Mouse (Mus musculus): ENCODE data around the gene Cct3. TPM values are rescaled to one million over a fixed set of nuclear protein-coding genes. Genes with fewer than 3 reads are reported as not detected.
A peak's percentile ranks its signal among the peaks of the same experiment; 100 is the strongest.
"Not testable (repeated sequence)": the region's sequence is repeated elsewhere in the genome, so short reads cannot be mapped to it uniquely, and the experiment has no call there.

Gene Cct3
- total RNA-seq, 2 experiments from 2014 or later = 168 to 170 TPM

DNA sequence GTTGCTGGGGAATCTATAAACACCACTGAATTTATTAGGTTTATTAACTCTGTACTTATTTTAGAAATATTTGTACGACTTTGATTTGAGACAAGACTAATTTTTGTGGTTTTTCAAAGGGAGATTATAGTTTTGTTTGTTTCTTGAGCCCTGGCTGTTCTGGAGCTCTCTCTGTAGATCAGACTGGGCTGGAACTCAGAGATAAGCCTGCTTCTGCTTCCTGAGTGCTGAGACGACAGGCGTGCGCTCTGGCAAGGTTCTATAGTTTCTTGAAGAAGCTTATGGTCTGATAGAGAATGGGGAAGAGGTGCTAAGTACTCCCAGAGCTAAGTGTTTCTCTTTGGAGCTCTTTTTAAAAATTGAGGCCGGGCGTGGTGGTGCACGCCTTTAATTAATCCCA lies 41.4 kb downstream of the Cct3 start:
- no peak for TF ChIP-seq CTCF (IDR thresholded peaks at IDR 0.05)
- DNase-seq (ENCODE audit: extremely low spot score in 1 of 2, low spot score in 2 of 2) = no peak

GRCm38 (mm10) chr3:88339006-88339405 lies 42.1 kb downstream of the Cct3 start:
- TF ChIP-seq CTCF (IDR thresholded peaks at IDR 0.05) = no peak
- intact Hi-C loops (cut with DNase I) = loop anchor here (5.0 kb wide), 2 partner anchors 128 to 147 kb away; no protein-coding TSS in a partner anchor
- H3K27ac ChIP-seq = no peak overlapping the region
- no peak overlapping the region for H3K4me3 ChIP-seq
- no peak for DNase-seq (ENCODE audit: extremely low spot score in 1 of 2, low spot score in 2 of 2)

More for the DNA sequence above, 41.4 kb downstream of the Cct3 start:
- H3K4me3 ChIP-seq = no peak overlapping the region
- no peak overlapping the region for H3K27ac ChIP-seq
- intact Hi-C loops (cut with DNase I) = loop anchor here (5.0 kb wide), 2 partner anchors 129 to 146 kb away; no protein-coding TSS in a partner anchor

DNA sequence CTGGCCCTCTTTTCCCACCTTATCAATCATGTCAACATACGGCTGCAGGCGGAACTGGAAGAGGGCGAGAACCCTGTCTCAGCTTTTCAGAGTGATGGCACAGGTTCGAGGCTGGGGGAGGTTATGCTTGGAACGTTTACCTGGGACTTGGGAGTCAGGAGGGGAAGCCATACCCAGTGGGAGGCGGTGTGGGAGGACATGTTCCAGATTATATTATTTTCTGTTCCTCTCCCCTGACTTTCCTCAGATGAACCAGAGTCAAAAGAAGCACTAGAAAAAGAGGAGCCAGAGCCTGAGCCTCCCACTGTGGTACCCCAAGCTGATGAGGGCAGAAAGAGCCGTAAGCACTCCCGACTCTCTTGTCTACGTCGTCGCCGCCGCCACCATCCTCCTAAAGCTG lies 53.8 kb downstream of the Cct3 start:
- no peak for TF ChIP-seq CTCF (IDR thresholded peaks at IDR 0.05)
- intact Hi-C loops (cut with DNase I) = no loop called here
- no peak for DNase-seq (ENCODE audit: extremely low spot score in 1 of 2, low spot score in 2 of 2)
- no peak overlapping the region for H3K4me3 ChIP-seq
- H3K27ac ChIP-seq = no peak overlapping the region

GRCm38 (mm10) chr3:88352907-88353306 lies 56.0 kb downstream of the Cct3 start:
- DNase-seq (ENCODE audit: extremely low spot score in 1 of 2, low spot score in 2 of 2) = no peak
- intact Hi-C loops (cut with DNase I) = no loop called here
- Histone ChIP-seq H3K27ac (no peak overlapping the region), H3K4me3 (no peak overlapping the region)
- no peak for TF ChIP-seq CTCF (IDR thresholded peaks at IDR 0.05)

DNA sequence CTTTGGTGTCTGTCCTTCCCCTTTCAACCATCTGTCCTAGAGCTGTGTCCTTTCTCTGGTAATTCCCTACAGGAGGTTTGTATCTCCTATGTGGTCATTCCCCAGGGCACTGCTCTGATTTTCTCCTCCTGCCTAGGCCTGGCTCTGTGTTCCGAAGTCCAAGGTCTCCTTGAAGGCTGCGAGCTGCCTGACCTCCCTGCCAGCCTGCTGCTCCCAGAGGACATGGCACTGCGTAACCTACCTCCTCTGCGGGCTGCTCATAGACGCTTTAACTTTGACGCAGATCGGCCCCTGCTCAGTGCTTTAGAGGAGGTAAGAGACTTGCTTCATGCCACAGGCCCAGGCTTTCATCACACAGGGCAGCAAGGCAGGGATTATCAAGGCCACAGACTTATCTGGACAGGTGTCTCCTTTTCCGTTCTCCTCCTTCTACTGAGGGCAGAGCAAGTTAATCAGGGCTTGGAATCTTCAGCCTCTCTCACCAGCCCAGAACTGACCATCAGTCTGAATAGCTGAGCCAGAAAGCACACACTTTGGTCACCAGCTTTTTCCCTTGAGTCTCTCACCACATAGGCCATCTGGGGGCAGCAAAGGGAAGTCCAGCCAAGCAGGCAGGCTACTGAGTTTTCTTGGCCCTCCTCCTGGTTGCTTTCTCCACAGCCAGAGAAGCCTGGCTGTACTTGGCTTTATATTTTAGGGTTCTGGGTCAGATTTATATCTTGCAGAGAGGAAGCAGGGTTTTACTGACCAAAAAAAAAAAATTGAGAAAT lies 57.7 kb downstream of the Cct3 start:
- intact Hi-C loops (cut with DNase I) = no loop called here
- no peak overlapping the region for H3K4me3 ChIP-seq
- TF ChIP-seq CTCF (IDR thresholded peaks at IDR 0.05) = peak; percentile 41
- no peak for DNase-seq (ENCODE audit: extremely low spot score in 1 of 2, low spot score in 2 of 2)
- H3K27ac ChIP-seq = no peak overlapping the region

- TF ChIP-seq CTCF (IDR thresholded peaks at IDR 0.05) = no peak
- H3K4me3 ChIP-seq = no peak overlapping the region
- intact Hi-C loops (cut with DNase I) = no loop called here
- peak overlapping the region; percentile 3 for H3K27ac ChIP-seq
- DNase-seq (ENCODE audit: extremely low spot score in 1 of 2, low spot score in 2 of 2) = no peak
These were observed 62.7 kb downstream of the Cct3 start for GRCm38 (mm10) chr3:88359584-88359983.

GRCm38 (mm10) chr3:88359989-88360388 lies 63.1 kb downstream of the Cct3 start:
- Histone ChIP-seq H3K4me3 (no peak overlapping the region), H3K27ac (peak overlapping the region; percentile 3)
- DNase-seq (ENCODE audit: extremely low spot score in 1 of 2, low spot score in 2 of 2) = no peak
- intact Hi-C loops (cut with DNase I) = no loop called here
- no peak for TF ChIP-seq CTCF (IDR thresholded peaks at IDR 0.05)

GRCm38 (mm10) chr3:88361096-88361495 lies 64.2 kb downstream of the Cct3 start:
- Histone ChIP-seq H3K4me3 (no peak overlapping the region), H3K27ac (peak overlapping the region; percentile 71; the same call in 1 of the 2 replicates)
- intact Hi-C loops (cut with DNase I) = no loop called here
- TF ChIP-seq CTCF (IDR thresholded peaks at IDR 0.05) = no peak
- DNase-seq (ENCODE audit: extremely low spot score in 1 of 2, low spot score in 2 of 2) = no peak

DNA sequence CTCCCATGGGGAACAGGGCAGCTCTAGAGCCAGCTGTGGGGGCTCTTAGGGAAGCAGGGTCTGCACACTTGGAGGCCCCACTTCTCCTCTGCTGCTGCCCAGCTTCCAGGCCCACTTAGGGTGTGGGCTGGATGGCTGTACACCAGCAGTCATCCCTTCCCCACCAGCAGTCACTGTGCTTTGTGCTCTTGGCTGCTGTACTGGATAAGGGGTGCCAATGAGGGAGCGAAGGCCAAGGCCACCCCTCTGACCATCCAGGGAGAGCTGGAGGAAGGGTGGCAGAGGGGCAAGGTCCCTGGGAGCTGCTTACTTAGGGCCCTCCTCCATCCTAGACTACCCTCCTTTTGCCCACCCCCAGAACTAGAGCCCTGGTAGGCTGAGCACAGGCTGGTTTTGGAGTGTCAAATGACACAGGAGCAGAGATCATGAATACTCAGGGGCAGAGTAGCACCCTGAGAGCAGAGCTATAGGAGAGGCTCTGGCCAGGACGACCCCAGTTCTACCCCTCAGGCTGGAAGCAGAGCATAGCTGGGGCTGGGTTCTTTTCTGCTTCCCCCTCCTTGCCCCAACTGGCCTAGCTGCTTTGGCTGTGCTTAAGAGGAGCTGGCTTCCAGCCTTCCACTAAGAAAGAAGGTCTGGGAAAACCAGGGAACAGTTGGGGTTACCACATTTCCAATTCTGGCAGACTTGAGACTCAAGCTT lies 64.8 kb downstream of the Cct3 start:
- no peak for TF ChIP-seq CTCF (IDR thresholded peaks at IDR 0.05)
- DNase-seq (ENCODE audit: extremely low spot score in 1 of 2, low spot score in 2 of 2) = no peak
- intact Hi-C loops (cut with DNase I) = no loop called here
- Histone ChIP-seq H3K27ac (peak overlapping the region; percentile 71; the same call in 1 of the 2 replicates), H3K4me3 (no peak overlapping the region)

GRCm38 (mm10) chr3:88363700-88364099 lies 66.8 kb downstream of the Cct3 start:
- DNase-seq (ENCODE audit: extremely low spot score in 1 of 2, low spot score in 2 of 2) = peak in 1 of 2 experiments; percentile 54

DNA sequence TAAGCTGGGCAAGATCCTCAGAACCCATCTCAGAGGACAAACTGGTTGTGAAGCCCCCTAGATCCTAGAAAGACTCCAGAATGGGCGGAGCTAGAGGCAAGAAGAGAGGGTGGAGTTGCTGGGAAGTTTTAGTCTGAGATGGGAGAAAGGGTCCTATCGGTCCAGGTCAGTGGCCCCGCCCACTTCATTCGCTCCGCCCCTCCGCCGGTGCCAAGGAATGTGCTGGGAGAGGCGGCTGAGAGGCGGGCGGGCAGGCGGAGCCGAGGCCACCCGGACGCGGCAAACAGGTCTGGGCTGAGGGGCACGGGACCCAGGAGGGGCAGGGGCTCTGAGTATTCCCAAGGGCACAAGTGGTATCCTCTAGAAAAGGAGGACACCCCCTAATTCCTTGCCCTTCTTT lies 67.4 kb downstream of the Cct3 start, which contains the start of gene Paqr6:
TSS of gene Paqr6 (plus strand) at position 248 of the 400 bp plus-strand sequence.
- DNase-seq (ENCODE audit: extremely low spot score in 1 of 2, low spot score in 2 of 2) = peak; percentile 43 to 54
- intact Hi-C loops (cut with DNase I) = no loop called here
- peak within 1 kb of the TSS; percentile 68 for H3K27ac ChIP-seq
- TF ChIP-seq CTCF (IDR thresholded peaks at IDR 0.05) = no peak
- H3K4me3 ChIP-seq = no peak within 1 kb of the TSS

More at GRCm38 (mm10) chr3:88363700-88364099, 66.8 kb downstream of the Cct3 start:
- intact Hi-C loops (cut with DNase I) = no loop called here
- Histone ChIP-seq H3K27ac (peak overlapping the region; percentile 68), H3K4me3 (no peak overlapping the region)
- no peak for TF ChIP-seq CTCF (IDR thresholded peaks at IDR 0.05)

DNA sequence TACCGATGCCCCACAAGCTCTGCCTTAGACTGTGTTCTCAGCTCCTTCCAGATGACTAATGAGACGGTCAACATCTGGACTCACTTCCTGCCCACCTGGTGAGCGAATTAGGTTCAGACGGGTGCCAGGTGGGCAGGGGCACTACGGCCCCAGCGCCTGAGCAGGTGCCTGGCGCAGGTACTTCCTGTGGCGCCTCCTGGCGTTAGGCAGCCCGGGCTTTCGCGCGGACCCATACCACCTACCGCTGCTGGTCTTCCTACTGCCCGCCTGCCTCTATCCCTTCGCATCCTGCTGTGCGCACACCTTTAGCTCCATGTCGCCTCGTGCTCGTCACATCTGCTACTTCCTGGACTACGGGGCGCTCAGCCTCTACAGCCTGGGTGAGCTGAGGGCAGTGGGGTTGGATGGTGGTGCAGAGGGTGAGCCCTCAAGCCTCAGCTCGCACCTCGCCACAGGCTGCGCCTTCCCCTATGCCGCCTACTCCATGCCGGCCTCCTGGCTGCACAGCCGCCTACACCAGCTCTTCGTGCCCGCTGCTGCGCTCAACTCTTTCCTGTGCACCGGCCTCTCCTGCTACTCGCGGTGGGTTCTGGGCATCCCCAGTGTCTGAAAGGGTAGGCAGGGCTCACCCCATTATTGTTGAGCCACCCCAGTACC lies 68.9 kb downstream of the Cct3 start:
- DNase-seq (ENCODE audit: extremely low spot score in 1 of 2, low spot score in 2 of 2) = peak in 1 of 2 experiments; percentile 46
- Histone ChIP-seq H3K4me3 (no peak overlapping the region), H3K27ac (no peak overlapping the region)
- intact Hi-C loops (cut with DNase I) = no loop called here
- no peak; the same call in 1 of the 2 replicates for TF ChIP-seq CTCF (IDR thresholded peaks at IDR 0.05)

GRCm38 (mm10) chr3:88366830-88367428 lies 70.0 kb downstream of the Cct3 start:
- peak overlapping the region; percentile 34 for H3K4me3 ChIP-seq
- DNase-seq (ENCODE audit: extremely low spot score in 1 of 2, low spot score in 2 of 2) = peak; percentile 60 to 70
- intact Hi-C loops (cut with DNase I); H3K27ac ChIP-seq: not testable (repeated sequence)

DNA sequence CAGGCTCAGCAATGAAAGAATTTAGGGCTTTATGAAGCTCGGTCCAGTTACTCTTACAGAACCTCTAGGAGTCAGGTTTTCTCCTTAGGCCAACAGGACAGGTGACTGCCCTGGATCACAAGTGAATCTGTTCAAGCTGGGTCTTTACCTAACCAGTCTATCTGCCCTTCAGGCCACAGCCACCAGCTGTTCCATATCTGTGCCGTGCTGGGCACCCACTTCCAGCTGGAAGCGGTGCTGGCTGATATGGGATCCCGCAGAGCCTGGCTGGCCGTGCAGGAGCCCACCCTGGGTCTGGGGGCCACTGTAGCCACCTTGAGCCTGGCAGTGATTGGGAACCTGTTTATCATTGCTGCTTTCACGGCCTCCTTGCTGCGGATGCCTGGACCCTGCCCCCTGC lies 70.6 kb downstream of the Cct3 start:
- DNase-seq (ENCODE audit: extremely low spot score in 1 of 2, low spot score in 2 of 2); intact Hi-C loops (cut with DNase I); H3K4me3 ChIP-seq; H3K27ac ChIP-seq: not testable (repeated sequence)

GRCm38 (mm10) chr3:88368511-88368910 lies 71.6 kb downstream of the Cct3 start:
- DNase-seq (ENCODE audit: extremely low spot score in 1 of 2, low spot score in 2 of 2); H3K27ac ChIP-seq; intact Hi-C loops (cut with DNase I); H3K4me3 ChIP-seq: not testable (repeated sequence)

All from left cerebral cortex, adult 2 months (tissue).